Mouse (Mus musculus) heart, embryonic 11.5 days (tissue): ENCODE measurements at regions not wholly inside any gene's neighbourhood (a gene's known extent, or its start where the extent isn't known, plus 50 kb on each side); places are given as distances from the start of the nearest gene placed in this dataset.

ENCODE experiments used
- ATAC-seq: fragments of 200-750 bp; cut with Nextera tagmentation; replicated peaks from 2 replicates; pipeline ENCODE4 v1.8.0; 2017; ENCODE audit warnings: moderate library complexity; ENCODE audit not compliant: insufficient number of reproducible peaks, low FRiP score, low TSS enrichment
- H3K27ac ChIP-seq: fragments of 300-500 bp; sonication (generic); 2 replicates; pipeline ENCODE4 v1.5.1; 2014; ENCODE audit warnings: mild to moderate bottlenecking, low read depth, low read length
- H3K27me3 ChIP-seq: fragments of 300-500 bp; sonication (generic); 2 replicates; pipeline ENCODE4 v1.6.1; 2014; ENCODE audit warnings: mild to moderate bottlenecking, low read length, mixed read lengths; ENCODE audit not compliant: control insufficient read depth, insufficient read depth
- H3K36me3 ChIP-seq: fragments of 300-500 bp; sonication (generic); 2 replicates; pipeline ENCODE4 v1.6.1; 2014; ENCODE audit warnings: mild to moderate bottlenecking, low read length, moderate library complexity, mixed read lengths; ENCODE audit not compliant: control insufficient read depth, insufficient read depth
- H3K4me1 ChIP-seq: fragments of 300-500 bp; sonication (generic); 2 replicates; pipeline ENCODE4 v1.6.1; 2014; ENCODE audit warnings: low read length; ENCODE audit not compliant: control insufficient read depth, insufficient read depth
- H3K4me2 ChIP-seq: fragments of 300-500 bp; sonication (generic); 2 replicates; pipeline ENCODE4 v1.6.1; 2014; ENCODE audit warnings: mild to moderate bottlenecking, moderate library complexity
- H3K4me3 ChIP-seq: fragments of 300-500 bp; sonication (generic); 2 replicates; pipeline ENCODE4 v1.5.1; 2014; ENCODE audit warnings: low read depth, low read length
- H3K9ac ChIP-seq: fragments of 300-500 bp; sonication (generic); 2 replicates; pipeline ENCODE4 v1.6.1; 2014; ENCODE audit warnings: mild to moderate bottlenecking, low read depth, low read length, moderate library complexity
- H3K9me3 ChIP-seq: fragments of 300-500 bp; sonication (generic); replicated peaks from 2 replicates; pipeline ENCODE4 v1.6.1; 2016; ENCODE audit warnings: low read length; ENCODE audit not compliant: control insufficient read depth
- WGBS: fragments of 180-500 bp; shearing (Covaris S2); extraction: QIAGEN DNeasy Blood & Tissue Kit; methylation state at CpG from one replicate; pipeline ENCODE4 v1.1.7; 2014; ENCODE audit not compliant: insufficient replicate concordance; 5-methylcytosine and 5-hydroxymethylcytosine counted together

GRCm38 (mm10) chr17:16054481-16054880 lies 223.6 kb upstream of the Rgmb start:
- no peak overlapping the region for H3K4me2 ChIP-seq
- no peaks in the 10 kb centered on the region for H3K27me3 ChIP-seq
- WGBS, result 35% methylated on average over 3 of the region's 3 CpGs
- H3K4me3 ChIP-seq, result no peak overlapping the region
- no peak overlapping the region for H3K27ac ChIP-seq
- no peaks in the 10 kb centered on the region for H3K36me3 ChIP-seq
- no peak overlapping the region for H3K9ac ChIP-seq
- no peaks in the 10 kb centered on the region for H3K4me1 ChIP-seq
- no peaks in the 10 kb centered on the region for H3K9me3 ChIP-seq
- no peak for ATAC-seq

- no peaks in the 10 kb centered on the region for H3K4me1 ChIP-seq
- H3K27me3 ChIP-seq, result no peaks in the 10 kb centered on the region
- H3K9ac ChIP-seq, result no peak overlapping the region
- WGBS, result 67% methylated on average over 5 of the region's 5 CpGs
- ATAC-seq, result no peak
- H3K27ac ChIP-seq, result no peak overlapping the region
- H3K36me3 ChIP-seq, result no peaks in the 10 kb centered on the region
- no peak overlapping the region for H3K4me2 ChIP-seq
- H3K9me3 ChIP-seq, result no peaks in the 10 kb centered on the region
- H3K4me3 ChIP-seq, result no peak overlapping the region
Measured at GRCm38 (mm10) chr17:16051713-16052112, 220.9 kb upstream of the Rgmb start.

DNA sequence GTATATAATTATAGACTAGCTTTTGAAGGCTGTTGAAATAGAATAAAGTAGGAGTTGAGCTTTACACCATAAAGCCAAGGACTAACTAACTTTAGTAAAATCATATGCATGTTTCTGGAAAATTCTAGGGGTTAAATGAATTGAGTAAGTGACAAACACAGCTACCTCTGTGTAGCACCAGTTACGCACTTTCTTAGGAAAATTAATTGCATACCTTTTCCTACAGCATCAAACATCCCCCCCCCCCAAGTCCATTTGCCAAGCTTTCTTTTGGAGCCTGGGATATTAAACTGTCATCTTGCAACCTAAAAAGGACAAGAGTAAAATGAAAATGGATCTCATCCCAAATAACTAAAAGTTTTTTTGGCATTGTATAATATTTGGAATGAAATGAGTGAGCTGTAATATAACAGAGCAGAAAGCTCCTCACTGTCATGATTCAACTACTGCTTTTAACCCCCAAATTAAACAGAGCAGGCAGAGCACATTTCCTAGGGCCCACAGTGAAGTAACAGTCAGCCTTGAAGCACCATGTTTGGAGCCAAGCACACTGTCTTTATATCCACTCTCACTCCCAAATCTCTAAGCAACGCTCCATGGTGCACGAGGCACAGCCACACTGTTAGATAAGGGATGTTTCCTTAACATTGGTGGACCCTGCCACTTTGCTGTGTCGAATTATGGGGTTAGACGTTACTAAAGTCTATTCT lies 210.9 kb upstream of the Rgmb start:
- ATAC-seq, result no peak
- no peaks in the 10 kb centered on the region for H3K9me3 ChIP-seq
- H3K27ac ChIP-seq, result no peak overlapping the region
- no peak overlapping the region for H3K9ac ChIP-seq
- H3K4me3 ChIP-seq, result no peak overlapping the region
- no peaks in the 10 kb centered on the region for H3K4me1 ChIP-seq
- WGBS, result 58% methylated on average over 5 of the region's 5 CpGs
- no peaks in the 10 kb centered on the region for H3K27me3 ChIP-seq
- no peaks in the 10 kb centered on the region for H3K36me3 ChIP-seq
- H3K4me2 ChIP-seq, result no peak overlapping the region

DNA sequence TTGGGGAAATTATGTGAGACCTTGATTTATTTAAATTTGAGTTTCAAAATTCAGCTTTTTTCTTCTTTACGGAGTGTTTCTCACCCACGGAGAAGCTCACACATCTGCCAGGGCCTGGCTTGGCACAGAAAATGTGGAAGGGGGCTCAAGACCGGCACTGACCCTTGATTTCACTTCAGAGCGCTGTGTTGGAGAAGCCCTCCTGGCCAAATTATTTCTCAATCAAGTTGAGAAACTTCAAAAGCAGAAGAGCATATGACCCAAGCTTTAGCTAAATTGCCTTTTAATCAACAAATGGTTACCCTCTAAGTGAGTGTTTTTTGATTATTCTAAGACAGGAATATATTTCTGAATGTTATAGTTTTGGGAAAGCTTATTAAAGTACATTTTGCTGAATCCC lies 197.2 kb upstream of the Rgmb start:
- Histone ChIP-seq H3K36me3 (no peaks in the 10 kb centered on the region), H3K4me3 (no peak overlapping the region), H3K27me3 (no peaks in the 10 kb centered on the region), H3K4me1 (no peaks in the 10 kb centered on the region), H3K4me2 (no peak overlapping the region), H3K9ac (no peak overlapping the region), H3K9me3 (no peaks in the 10 kb centered on the region), H3K27ac (no peak overlapping the region)
- WGBS, result 71% methylated on average over 4 of the region's 4 CpGs
- ATAC-seq, result no peak

- 0 out of 2 replicates have a peak, but pooled peaks have one; percentile 31 for ATAC-seq
- 31% methylated on average over 7 of the region's 7 CpGs for WGBS
- no peaks in the 10 kb centered on the region for H3K27me3 ChIP-seq
- H3K4me2 ChIP-seq, result no peak overlapping the region
- no peaks in the 10 kb centered on the region for H3K36me3 ChIP-seq
- no peaks in the 10 kb centered on the region for H3K9me3 ChIP-seq
- H3K9ac ChIP-seq, result no peak overlapping the region
- no peak overlapping the region for H3K4me3 ChIP-seq
- H3K4me1 ChIP-seq, result no peaks in the 10 kb centered on the region
- H3K27ac ChIP-seq, result no peak overlapping the region; the same call in 1 of the 2 replicates
Measured at GRCm38 (mm10) chr17:16004871-16005575, 174.2 kb upstream of the Rgmb start.

GRCm38 (mm10) chr17:16004002-16004401 lies 173.2 kb upstream of the Rgmb start:
- no peak for ATAC-seq
- Histone ChIP-seq H3K4me3 (no peak overlapping the region), H3K4me2 (no peak overlapping the region), H3K27ac (no peak overlapping the region), H3K36me3 (no peaks in the 10 kb centered on the region), H3K9ac (no peak overlapping the region), H3K9me3 (no peaks in the 10 kb centered on the region), H3K4me1 (no peaks in the 10 kb centered on the region), H3K27me3 (no peaks in the 10 kb centered on the region)
- WGBS, result 73% methylated on average over 4 of the region's 4 CpGs

- Histone ChIP-seq H3K9ac (no peak overlapping the region), H3K9me3 (no peaks in the 10 kb centered on the region), H3K4me1 (no peaks in the 10 kb centered on the region; the same call in 1 of the 2 replicates), H3K4me3 (no peak overlapping the region), H3K27ac (no peak overlapping the region), H3K4me2 (no peak overlapping the region), H3K27me3 (no peaks in the 10 kb centered on the region), H3K36me3 (no peaks in the 10 kb centered on the region)
- ATAC-seq, result no peak
- 89% methylated on average over 4 of the region's 4 CpGs for WGBS
Measured at GRCm38 (mm10) chr17:15998771-15999170, 167.9 kb upstream of the Rgmb start.

DNA sequence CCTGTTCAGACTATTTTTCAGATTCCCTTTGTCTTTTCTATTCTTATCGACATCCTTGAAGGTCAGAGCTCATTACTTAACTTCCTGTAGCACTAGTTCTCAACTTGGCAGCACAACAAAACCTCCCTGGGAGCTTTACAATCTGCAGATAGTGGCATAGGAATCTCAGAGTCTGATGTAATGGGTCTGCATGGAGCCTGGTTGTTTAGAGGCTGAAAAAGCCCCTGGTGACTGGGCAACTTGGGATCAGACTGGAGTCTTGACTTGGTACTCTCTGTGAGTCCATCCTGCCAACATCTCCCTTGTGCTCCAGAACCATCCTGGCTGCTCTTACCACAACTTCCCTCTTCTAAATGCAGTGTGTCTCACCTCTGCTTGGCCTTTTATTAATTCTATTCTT lies 166.4 kb upstream of the Rgmb start:
- Histone ChIP-seq H3K9ac (no peak overlapping the region), H3K4me1 (no peaks in the 10 kb centered on the region; the same call in 1 of the 2 replicates), H3K36me3 (no peaks in the 10 kb centered on the region), H3K4me3 (no peak overlapping the region), H3K27me3 (no peaks in the 10 kb centered on the region), H3K4me2 (no peak overlapping the region), H3K27ac (no peak overlapping the region), H3K9me3 (no peaks in the 10 kb centered on the region)
- 0 out of 2 replicates have a peak, but pooled peaks have one; percentile 39 for ATAC-seq
- WGBS, result 20% methylated on average over 1 of the region's 1 CpGs
